Mouse (Mus musculus) midbrain, embryonic 12.5 days (tissue): ENCODE measurements around the gene Selenof. TPM values are rescaled to one million over a fixed set of nuclear protein-coding genes. Genes with fewer than 3 reads are reported as not detected.
A peak's percentile ranks its signal among the peaks of the same experiment; 100 is the strongest.

Source experiments
- ATAC-seq: fragments of 200-750 bp; cut with Nextera tagmentation; 2 replicates; pipeline ENCODE4 v1.8.0; 2017; ENCODE audit warnings: low read depth, moderate TSS enrichment, moderate library complexity; ENCODE audit not compliant: low FRiP score
- H3K27ac ChIP-seq: fragments of 300-500 bp; sonication (generic); replicated peaks from 2 replicates; pipeline ENCODE4 v1.5.1; 2016; ENCODE audit warnings: mild to moderate bottlenecking
- H3K27me3 ChIP-seq: fragments of 300-500 bp; sonication (generic); 2 replicates; pipeline ENCODE4 v1.6.1; 2016; ENCODE audit warnings: mild to moderate bottlenecking
- H3K36me3 ChIP-seq: fragments of 300-500 bp; sonication (generic); 2 replicates; pipeline ENCODE4 v1.6.1; 2016
- H3K4me1 ChIP-seq: fragments of 300-500 bp; sonication (generic); 2 replicates; pipeline ENCODE4 v1.6.1; 2016
- H3K4me2 ChIP-seq: fragments of 300-500 bp; sonication (generic); replicated peaks from 2 replicates; pipeline ENCODE4 v1.6.1; 2016; ENCODE audit warnings: mild to moderate bottlenecking, moderate library complexity
- H3K4me3 ChIP-seq: fragments of 300-500 bp; sonication (generic); 2 replicates; pipeline ENCODE4 v1.5.1; 2016; ENCODE audit warnings: mild to moderate bottlenecking
- H3K9ac ChIP-seq: fragments of 300-500 bp; sonication (generic); replicated peaks from 2 replicates; pipeline ENCODE4 v1.6.1; 2016; ENCODE audit warnings: mild to moderate bottlenecking, moderate library complexity
- H3K9me3 ChIP-seq: fragments of 300-500 bp; sonication (generic); 2 replicates; pipeline ENCODE4 v1.6.1; 2016; ENCODE audit warnings: mild to moderate bottlenecking
- WGBS: fragments of 180-500 bp; shearing (Covaris S2); methylation state at CpG from one replicate; pipeline ENCODE4 v1.1.7; 2016; 5-methylcytosine and 5-hydroxymethylcytosine counted together
- polyA plus RNA-seq: library from polyadenylated mRNA; unstranded; fragments of >200 nt; fragmentation: Nextera tagmentation; extraction: Ambion mirVana; gene quantifications from 2 replicates; pipeline ENCODE4 v1.2.1, GENCODE M21; 2016

Selenof gene
- polyA plus RNA-seq, 1 experiment from 2014 or later = 470 TPM

DNA sequence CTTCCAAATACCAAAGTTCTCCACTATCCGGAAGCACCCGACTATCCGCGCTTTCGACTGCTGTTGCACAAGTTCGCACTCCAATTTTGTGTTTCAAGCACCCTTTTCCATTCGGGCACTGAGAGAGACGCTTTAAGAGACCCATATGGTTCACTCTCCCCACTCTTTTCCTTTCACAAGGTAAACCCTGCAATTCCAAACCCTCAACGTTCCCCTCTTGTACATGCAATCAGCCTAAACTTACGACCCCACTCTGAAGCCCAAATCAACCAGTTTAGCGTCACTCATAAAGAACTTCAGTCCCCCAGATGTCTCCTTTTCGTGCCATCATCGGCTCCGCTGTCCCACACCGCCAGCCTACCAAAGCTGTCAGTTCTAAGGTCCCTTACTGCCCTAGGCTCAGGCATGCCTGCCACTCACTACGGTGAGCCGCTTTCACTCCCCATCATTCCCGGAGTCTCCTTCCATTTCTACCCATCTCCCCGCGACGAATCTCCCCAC lies 1.2 kb upstream of the Selenof start:
- H3K36me3 ChIP-seq = no peaks in the 10 kb centered on the region; the same call in 1 of the 2 replicates
- H3K4me3 ChIP-seq = peak overlapping the region; percentile 66
- no peaks in the 10 kb centered on the region for H3K9me3 ChIP-seq
- H3K9ac ChIP-seq = peak overlapping the region; percentile 79
- peak overlapping the region; percentile 87 for H3K27ac ChIP-seq
- ATAC-seq = no peak
- H3K27me3 ChIP-seq = no peaks in the 10 kb centered on the region
- H3K4me1 ChIP-seq = peaks cover 24% of the 10 kb centered on the region
- under 1% methylated on average over 21 of the region's 21 CpGs for WGBS
- H3K4me2 ChIP-seq = peak overlapping the region; percentile 82

DNA sequence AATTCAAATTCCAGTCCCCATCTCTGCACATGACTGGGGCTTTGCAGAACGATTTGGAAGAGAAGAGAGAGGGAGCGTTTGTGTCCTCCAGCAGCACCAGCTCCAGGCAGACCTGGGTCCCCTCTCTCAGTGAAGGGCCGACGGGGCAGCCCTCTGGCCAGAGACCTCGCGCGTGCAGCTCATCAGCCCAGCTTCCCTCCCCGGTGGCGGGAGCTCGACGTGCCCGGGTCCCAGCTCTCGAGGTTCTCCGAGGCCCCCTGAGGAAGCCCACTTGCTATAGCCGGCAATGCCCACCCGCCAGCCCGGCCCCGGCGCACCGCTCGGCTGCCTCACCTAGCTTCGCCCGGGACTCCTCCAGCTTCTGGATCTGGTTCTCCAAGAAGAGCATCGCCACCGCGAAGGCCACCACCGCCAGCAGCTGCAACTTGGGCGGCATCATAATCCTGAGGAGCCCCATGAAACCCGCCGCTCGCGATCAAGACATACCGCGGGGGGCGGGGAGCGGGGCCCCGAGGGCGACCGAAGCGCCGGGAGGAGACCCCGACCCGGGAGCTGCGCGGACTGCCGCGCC lies 618 bp upstream of the Selenof start:
- Histone ChIP-seq H3K27ac (peak overlapping the region; percentile 87), H3K4me1 (peaks cover 22% of the 10 kb centered on the region), H3K4me3 (peak overlapping the region; percentile 66), H3K9me3 (no peaks in the 10 kb centered on the region), H3K27me3 (no peaks in the 10 kb centered on the region), H3K36me3 (no peaks in the 10 kb centered on the region; the same call in 1 of the 2 replicates), H3K9ac (peak overlapping the region; percentile 79), H3K4me2 (peak overlapping the region; percentile 82)
- under 1% methylated on average over 44 of the region's 47 CpGs for WGBS
- ATAC-seq = peak; percentile 19; the same call in 1 of the 2 replicates

- WGBS = under 1% methylated on average over 25 of the region's 25 CpGs
- H3K27ac ChIP-seq = peak overlapping the region; percentile 94
- H3K4me1 ChIP-seq = peaks cover 22% of the 10 kb centered on the region
- peak overlapping the region; percentile 57 for H3K4me2 ChIP-seq
- H3K27me3 ChIP-seq = no peaks in the 10 kb centered on the region
- no peaks in the 10 kb centered on the region for H3K9me3 ChIP-seq
- H3K4me3 ChIP-seq = peak overlapping the region; percentile 66
- no peak for ATAC-seq
- H3K9ac ChIP-seq = peak overlapping the region; percentile 83
- peaks cover 5% of the 10 kb centered on the region for H3K36me3 ChIP-seq
Observed at GRCm38 (mm10) chr3:144570816-144571487, 848 bp downstream of the Selenof start.

GRCm38 (mm10) chr3:144574256-144574655 lies 4.2 kb downstream of the Selenof start:
- H3K36me3 ChIP-seq = peaks cover 23% of the 10 kb centered on the region
- 91% methylated on average over 7 of the region's 7 CpGs for WGBS
- no peak overlapping the region for H3K4me3 ChIP-seq
- H3K27ac ChIP-seq = no peak overlapping the region
- no peak overlapping the region for H3K4me2 ChIP-seq
- ATAC-seq = no peak
- H3K4me1 ChIP-seq = peaks cover 18% of the 10 kb centered on the region
- no peak overlapping the region for H3K9ac ChIP-seq
- no peaks in the 10 kb centered on the region for H3K27me3 ChIP-seq
- no peaks in the 10 kb centered on the region for H3K9me3 ChIP-seq

GRCm38 (mm10) chr3:144577366-144578340 lies 7.5 kb downstream of the Selenof start:
- no peak overlapping the region for H3K4me3 ChIP-seq
- ATAC-seq = no peak
- 91% methylated on average over 10 of the region's 10 CpGs for WGBS
- no peak overlapping the region for H3K27ac ChIP-seq
- H3K4me1 ChIP-seq = 0 out of 2 replicates have a peak, but pooled peaks cover 3% of the 10 kb centered on the region
- no peak overlapping the region for H3K9ac ChIP-seq
- H3K27me3 ChIP-seq = no peaks in the 10 kb centered on the region
- H3K36me3 ChIP-seq = peaks cover 44% of the 10 kb centered on the region
- H3K4me2 ChIP-seq = no peak overlapping the region
- H3K9me3 ChIP-seq = no peaks in the 10 kb centered on the region

DNA sequence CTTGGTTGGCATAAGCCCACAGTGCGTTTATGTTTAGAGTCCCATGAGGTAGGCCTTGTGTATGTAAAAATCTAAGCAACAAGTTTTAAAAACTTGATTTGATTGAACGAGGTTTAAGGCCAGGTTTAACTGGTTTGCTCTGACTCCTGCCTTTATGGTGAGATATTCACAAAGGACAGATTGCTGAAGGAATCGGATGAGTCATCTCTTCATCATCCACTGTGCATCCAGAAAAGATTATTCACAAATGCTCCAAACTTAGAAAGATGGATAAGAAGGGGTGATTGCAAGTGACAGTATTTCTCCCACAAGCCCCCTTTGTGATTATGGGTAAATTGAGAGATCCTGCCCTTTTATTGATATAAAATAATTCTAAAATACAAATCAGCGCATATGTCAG lies 8.8 kb downstream of the Selenof start:
- Histone ChIP-seq H3K4me3 (no peak overlapping the region), H3K27me3 (no peaks in the 10 kb centered on the region), H3K4me2 (no peak overlapping the region), H3K4me1 (0 out of 2 replicates have a peak, but pooled peaks cover 3% of the 10 kb centered on the region), H3K36me3 (peaks cover 49% of the 10 kb centered on the region), H3K9me3 (no peaks in the 10 kb centered on the region), H3K9ac (no peak overlapping the region), H3K27ac (no peak overlapping the region)
- WGBS = 95% methylated on average over 4 of the region's 4 CpGs
- ATAC-seq = no peak

DNA sequence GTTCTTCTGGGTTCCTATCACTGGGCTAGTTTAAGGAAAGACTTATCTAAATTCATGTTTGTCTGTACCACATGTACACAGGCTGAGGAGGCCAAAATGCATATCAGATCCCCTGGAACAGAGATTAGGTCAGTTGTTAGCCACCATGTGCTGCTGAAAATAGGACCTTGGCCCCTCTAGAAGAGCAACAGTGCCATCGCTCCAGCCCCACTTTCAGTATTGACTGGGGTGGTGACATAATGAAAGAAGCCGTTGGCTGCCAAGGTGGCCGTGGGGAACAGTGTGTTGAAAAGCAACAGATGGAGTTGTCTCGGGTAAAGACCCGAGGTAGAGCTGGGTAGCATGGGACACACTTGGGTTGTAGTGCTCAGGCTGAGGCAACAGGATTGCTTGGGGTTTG lies 9.7 kb downstream of the Selenof start:
- Histone ChIP-seq H3K9ac (no peak overlapping the region), H3K9me3 (no peaks in the 10 kb centered on the region), H3K4me1 (0 out of 2 replicates have a peak, but pooled peaks cover 7% of the 10 kb centered on the region), H3K27me3 (no peaks in the 10 kb centered on the region), H3K27ac (no peak overlapping the region), H3K36me3 (peaks cover 46% of the 10 kb centered on the region), H3K4me2 (no peak overlapping the region), H3K4me3 (no peak overlapping the region)
- ATAC-seq = no peak
- 90% methylated on average over 5 of the region's 5 CpGs for WGBS

DNA sequence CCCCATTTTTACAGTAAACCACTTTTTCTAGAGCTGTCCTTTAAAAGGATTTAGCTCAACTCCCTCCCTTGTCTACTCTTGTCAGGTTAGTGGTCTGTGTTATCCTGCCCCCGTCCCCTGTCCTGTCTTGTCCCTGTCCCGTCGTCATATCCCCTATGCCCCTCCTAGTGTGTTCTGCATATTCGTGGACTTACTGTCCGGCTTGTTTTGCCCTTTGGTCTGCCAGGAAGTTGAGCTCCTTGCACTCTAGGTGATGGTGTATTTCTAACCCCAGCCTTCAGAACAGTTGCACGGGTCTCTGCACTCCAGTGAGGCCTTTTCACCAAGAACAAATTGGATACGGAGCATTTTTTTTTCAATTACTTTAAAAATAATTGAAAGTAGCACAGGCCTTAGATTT lies 10.2 kb downstream of the Selenof start:
- Histone ChIP-seq H3K4me1 (0 out of 2 replicates have a peak, but pooled peaks cover 7% of the 10 kb centered on the region), H3K27me3 (no peaks in the 10 kb centered on the region), H3K27ac (no peak overlapping the region), H3K9me3 (no peaks in the 10 kb centered on the region), H3K9ac (no peak overlapping the region), H3K4me3 (no peak overlapping the region), H3K4me2 (no peak overlapping the region), H3K36me3 (peaks cover 44% of the 10 kb centered on the region)
- 92% methylated on average over 7 of the region's 7 CpGs for WGBS
- ATAC-seq = no peak

DNA sequence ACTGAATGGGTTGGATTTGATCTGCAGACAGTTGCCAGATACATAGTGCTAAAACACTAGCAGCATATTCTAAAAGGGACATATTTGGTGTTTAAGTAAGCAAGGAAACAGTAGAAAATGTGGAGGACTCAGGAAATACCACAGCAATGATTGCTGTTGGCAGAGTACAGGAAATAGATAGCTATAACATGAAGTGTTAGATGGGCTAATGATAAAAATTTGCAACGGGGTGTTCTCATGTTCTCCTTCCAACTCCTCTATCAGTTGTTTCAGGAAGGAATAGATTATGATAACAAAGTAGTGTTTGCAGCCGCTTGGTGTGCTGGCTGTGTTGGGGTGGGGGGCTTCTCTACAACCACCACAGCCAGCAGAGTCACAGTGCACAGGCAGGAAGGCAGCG lies 11.7 kb downstream of the Selenof start:
- 0 out of 2 replicates have a peak, but pooled peaks cover 7% of the 10 kb centered on the region for H3K4me1 ChIP-seq
- H3K4me3 ChIP-seq = no peak overlapping the region
- H3K36me3 ChIP-seq = peaks cover 52% of the 10 kb centered on the region
- no peak overlapping the region for H3K9ac ChIP-seq
- H3K27me3 ChIP-seq = no peaks in the 10 kb centered on the region
- ATAC-seq = no peak
- WGBS = 97% methylated on average over 3 of the region's 3 CpGs
- H3K9me3 ChIP-seq = no peaks in the 10 kb centered on the region
- H3K4me2 ChIP-seq = no peak overlapping the region
- no peak overlapping the region for H3K27ac ChIP-seq

DNA sequence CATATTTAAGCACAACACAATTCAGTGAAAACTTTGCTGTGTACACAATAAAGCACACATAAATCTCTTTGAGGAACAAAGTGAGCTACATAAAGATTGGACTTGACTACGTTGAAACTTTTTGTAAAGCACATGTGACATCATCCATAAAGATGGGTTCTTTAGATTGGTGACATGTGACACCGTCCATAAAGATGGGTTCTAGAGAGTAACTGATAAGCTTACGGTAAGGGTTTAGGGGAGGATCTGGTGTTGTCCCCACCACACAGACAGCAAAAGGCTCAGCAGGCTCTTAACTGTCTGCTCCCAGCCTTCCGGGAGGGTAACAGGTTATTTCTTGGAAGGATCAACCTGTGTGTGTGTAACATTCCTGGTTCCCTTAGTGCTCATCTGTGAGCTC lies 12.2 kb downstream of the Selenof start:
- Histone ChIP-seq H3K27me3 (no peaks in the 10 kb centered on the region), H3K9me3 (no peaks in the 10 kb centered on the region), H3K4me2 (no peak overlapping the region), H3K36me3 (peaks cover 55% of the 10 kb centered on the region), H3K9ac (no peak overlapping the region), H3K4me3 (no peak overlapping the region), H3K4me1 (0 out of 2 replicates have a peak, but pooled peaks cover 7% of the 10 kb centered on the region), H3K27ac (no peak overlapping the region)
- WGBS = 97% methylated on average over 4 of the region's 4 CpGs
- no peak for ATAC-seq

- H3K27ac ChIP-seq = no peak overlapping the region
- H3K9ac ChIP-seq = no peak overlapping the region
- H3K9me3 ChIP-seq = no peaks in the 10 kb centered on the region
- H3K4me1 ChIP-seq = 0 out of 2 replicates have a peak, but pooled peaks cover 8% of the 10 kb centered on the region
- ATAC-seq = no peak
- H3K4me3 ChIP-seq = no peak overlapping the region
- 68% methylated on average over 5 of the region's 5 CpGs for whole genome bisulfite sequencing
- H3K4me2 ChIP-seq = no peak overlapping the region
- peaks cover 52% of the 10 kb centered on the region for H3K36me3 ChIP-seq
- no peaks in the 10 kb centered on the region for H3K27me3 ChIP-seq
Observed at GRCm38 (mm10) chr3:144583789-144584188, 13.7 kb downstream of the Selenof start.
